Mouse (Mus musculus) liver, adult (tissue): ENCODE measurements around the gene Ncam1.

Source experiments
- GATA4 ChIP-seq: IDR thresholded peaks from 2 replicates; pipeline ENCODE4 v1.6.1; 2014; ENCODE audit warnings: mild to moderate bottlenecking, low read length; ENCODE audit not compliant: insufficient replicate concordance

Gene Ncam1

DNA sequence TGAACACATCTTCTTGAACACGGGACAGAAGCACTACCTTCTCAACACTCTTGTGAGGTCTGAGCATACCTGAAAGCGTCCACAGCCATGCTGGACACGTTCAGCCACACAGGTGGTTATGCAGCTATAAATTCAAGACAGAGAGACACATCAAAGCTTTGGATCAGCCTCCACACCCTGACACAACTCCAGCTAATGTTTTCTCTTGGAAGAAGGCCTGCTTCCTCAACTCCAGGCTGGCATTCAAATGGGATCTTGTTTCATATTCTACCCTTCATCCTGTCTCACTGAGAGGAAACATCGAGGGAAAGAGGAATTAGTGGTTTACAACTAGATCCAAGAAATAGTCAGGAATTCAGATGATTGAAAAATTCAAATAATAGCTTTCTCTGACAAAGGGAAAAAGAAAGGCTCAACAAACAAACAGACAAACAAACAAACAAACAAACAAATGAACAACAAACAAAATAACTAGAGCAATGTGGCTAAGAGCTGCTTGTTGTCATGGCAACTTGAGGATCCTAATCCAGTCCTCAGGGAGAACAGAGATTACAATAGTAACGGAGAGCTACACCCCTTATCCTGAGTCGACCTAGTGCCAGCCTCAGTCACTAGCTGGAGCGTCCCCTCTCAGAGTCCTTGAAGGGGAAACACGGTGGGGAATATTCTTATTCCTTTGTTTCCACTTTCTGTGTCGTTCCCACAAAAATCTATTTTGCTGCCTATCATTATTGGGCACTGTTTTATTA is 175.6 kb downstream of the Ncam1 start:
- no peak for TF ChIP-seq GATA4

DNA sequence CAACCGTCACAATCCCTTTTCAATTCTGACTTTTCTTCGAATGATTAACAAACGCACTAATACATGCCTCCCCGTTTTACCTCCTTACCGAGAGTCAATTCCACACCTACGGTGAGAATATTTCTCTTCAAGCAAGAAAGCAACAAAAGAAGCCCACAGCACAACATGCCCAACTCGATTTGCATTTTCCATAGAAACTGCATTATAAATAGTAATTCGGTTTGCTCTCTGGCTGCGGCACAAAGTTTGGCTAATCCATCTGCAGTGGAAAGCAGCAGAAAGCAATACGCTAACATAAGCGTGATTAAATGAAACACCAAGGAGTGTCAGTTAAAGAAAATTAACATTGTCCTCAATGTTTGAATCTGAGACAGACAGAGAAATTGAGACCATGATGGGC is 177.0 kb downstream of the Ncam1 start:
- no peak for TF ChIP-seq GATA4

DNA sequence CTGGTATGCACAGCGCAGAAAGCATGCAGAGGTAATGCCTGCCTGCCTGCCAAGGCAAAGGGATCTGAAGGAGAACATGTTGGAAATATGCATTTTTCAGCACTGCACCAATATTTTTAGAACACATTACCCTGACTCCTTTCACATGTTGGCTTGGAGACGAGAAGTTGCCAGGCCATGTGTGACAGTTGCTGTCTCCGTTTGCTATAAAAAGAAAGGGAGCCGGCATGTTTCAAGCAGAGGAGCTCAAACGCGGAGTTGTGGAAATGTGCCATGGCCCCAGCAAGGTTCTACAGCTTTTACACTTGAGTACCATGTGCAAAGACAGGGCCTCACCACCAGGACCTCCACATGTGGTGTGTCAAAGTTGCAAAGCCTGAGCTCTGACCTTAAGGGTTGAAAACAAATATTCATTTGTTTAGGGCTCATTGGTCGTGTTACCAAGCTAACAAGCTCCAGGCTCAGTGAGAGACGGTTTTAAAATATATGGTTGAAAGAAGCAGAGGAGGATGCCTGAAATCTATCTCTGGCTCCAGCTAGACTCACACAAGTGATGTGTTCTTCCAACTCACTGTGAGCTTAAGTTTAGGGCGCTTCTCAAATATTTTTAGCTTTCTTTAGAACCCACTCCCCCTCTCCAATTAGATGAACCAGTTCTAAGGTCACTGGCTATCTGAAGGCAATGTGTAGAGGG is 179.9 kb downstream of the Ncam1 start:
- no peak for TF ChIP-seq GATA4

DNA sequence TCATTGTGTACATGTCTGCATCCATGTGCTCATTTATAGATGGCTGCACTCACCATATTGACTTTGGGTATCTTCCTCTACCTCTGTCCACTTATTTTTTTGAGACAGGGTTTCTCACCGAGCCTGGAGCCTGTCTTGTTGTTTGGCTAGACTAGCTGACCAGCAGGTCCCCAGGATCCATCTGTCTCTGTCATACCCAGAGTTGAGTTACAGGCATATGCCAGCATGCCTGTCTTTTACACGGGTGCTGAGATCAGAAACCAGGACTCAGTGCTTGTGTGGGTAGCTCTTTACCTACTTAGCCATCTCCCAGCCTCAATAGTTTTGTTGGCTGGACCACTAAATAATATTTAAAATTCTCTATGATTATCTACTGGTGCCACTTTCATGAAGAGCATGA is 180.5 kb downstream of the Ncam1 start:
- no peak for TF ChIP-seq GATA4

DNA sequence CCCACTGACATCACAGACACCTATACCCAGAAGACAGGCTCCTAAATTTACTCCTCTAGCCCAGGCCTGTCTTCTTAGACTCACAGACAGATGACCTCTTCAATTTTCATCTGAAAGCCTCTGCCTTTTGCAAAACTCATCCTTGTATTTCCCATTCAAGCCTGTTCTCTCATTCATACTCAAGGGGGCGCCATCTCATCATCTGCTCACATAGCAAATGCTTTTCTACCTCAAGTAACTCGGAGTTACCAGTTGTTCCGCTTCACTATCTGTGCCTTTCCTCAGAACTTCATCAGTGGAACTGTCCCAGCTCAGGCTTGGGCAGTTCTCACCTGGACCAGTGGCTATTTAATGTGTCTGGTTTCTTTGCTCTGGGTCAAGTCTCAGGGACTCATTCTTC is 181.5 kb downstream of the Ncam1 start:
- no peak for TF ChIP-seq GATA4

DNA sequence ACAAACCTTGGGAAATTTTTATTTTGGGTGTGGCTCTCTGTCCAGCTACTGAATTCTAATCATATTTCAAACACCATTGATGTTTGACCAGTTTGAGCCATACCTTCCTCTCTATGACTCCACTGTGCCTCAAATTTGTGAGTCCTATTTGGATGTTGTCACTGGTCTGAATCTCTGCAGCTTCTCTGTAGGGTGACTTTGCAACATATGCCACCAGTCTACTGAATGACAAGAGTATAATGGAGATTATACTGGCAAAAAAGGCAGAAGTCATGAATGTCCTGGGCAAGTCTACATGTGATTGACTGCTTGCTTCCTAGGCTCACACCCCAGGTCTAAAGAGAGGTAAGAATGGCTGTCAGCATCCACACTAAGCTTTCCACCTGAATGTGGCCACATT is 186.3 kb downstream of the Ncam1 start:
- TF ChIP-seq GATA4, result no peak

DNA sequence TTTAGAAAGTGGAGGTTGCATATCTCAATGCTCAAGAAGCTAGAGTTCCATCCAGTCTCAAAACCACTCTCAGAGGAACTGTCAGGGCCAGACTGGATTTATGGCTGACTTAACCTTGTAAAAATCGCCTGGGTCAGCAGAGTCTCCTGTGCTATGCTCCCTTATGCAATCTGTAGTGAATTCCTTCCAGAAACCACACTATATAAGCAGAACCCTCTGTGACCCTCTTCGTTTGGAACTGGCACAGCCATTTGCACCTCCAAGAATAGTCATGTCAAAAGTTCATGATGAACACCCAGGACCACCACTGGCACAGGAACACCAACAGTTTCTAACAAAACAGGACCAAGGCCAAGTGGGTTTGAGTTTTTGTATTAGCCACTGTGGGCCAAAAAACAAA is 190.5 kb downstream of the Ncam1 start:
- TF ChIP-seq GATA4, result no peak

DNA sequence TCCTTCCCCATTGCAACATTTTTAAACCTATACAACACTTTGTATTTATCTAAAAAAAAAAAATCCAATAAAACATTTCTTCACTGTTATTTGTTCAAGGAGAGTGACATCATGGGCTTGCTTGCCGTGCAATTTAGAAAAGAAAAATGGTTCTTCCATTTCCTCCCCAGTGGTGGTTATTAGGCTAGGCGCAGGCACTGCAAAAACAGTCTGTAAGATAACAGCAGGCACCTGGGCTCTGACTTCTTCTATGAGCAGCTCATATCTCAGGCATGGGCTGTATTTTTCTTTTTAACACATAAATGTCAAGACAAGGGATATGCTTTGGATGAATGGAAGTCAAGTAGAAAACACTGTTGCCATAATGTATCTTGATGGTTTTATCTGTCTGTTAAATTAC is 192.0 kb downstream of the Ncam1 start:
- no peak for TF ChIP-seq GATA4

DNA sequence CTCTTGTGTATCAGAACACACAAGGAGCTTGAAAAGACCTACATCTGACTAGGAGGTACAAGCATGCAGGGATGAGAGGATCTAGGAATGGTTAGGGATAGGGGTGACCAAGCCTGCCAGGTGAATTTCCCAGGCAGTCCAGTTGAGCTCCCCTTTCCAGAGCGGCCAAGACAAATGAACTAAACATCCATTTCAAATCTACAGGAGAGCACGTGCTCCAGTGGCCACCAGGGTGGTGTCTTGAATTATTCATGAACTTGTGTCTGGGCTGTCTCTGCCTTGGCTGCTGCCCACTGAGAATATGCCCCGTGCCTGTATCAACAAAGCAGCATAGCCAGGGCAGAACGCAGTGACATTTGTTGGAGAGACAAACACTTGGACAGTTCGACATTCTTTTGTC is 192.4 kb downstream of the Ncam1 start:
- TF ChIP-seq GATA4, result no peak

DNA sequence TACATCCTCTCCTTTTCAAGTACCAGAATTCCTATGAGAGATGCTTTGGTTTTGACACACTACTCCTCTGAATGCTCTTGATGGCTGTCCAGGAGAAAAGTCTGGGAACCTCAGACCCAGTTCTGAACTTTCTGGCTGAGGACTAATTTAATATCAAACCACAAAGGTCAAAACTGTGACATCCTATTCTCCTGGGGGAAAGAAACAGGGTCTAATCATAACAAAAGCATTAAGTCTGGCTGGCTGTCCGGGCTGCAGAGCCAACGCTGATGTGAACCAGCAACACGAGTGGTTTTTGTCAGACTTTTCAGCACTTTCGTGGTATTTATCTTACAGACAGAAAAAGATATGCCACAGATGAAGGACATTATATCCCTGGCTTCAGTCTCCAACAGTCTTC is 192.9 kb downstream of the Ncam1 start:
- TF ChIP-seq GATA4, result no peak

DNA sequence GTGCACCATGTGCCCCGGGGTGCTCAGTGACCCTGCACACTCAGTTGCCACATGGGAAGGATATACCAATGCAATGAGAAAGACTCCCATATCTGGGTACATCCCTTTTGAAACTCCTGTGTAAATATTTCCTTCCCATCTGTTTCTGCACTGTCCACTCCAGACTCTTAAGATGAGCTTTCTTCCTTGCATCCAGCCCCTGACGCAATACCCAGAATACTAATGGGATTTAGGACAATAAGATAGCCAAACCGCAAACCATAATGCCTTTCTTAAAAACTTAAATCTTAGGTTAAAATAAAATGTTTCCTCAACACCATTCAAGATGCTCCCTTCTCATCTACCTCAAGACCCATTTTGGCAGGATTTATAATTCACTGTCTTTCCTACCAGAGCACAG is 193.4 kb downstream of the Ncam1 start:
- TF ChIP-seq GATA4, result no peak

DNA sequence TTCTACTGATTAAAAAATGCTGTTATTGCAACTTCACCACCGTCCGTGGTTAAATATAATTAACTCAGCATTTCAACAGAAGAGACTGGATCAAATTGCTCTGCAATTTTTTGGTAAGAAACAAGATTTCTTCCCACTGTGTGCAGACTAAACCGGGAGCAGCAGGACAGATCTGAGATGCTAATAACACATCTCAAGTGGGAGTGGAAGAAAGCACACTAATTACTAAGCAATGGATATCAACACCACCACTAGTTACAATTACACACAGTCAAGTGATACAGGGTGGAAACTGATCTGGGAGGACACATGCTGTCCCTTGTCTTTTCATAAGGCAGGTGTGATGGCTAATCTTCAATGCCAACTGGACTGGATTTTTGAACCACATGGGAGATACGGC is 197.5 kb downstream of the Ncam1 start:
- TF ChIP-seq GATA4, result no peak

DNA sequence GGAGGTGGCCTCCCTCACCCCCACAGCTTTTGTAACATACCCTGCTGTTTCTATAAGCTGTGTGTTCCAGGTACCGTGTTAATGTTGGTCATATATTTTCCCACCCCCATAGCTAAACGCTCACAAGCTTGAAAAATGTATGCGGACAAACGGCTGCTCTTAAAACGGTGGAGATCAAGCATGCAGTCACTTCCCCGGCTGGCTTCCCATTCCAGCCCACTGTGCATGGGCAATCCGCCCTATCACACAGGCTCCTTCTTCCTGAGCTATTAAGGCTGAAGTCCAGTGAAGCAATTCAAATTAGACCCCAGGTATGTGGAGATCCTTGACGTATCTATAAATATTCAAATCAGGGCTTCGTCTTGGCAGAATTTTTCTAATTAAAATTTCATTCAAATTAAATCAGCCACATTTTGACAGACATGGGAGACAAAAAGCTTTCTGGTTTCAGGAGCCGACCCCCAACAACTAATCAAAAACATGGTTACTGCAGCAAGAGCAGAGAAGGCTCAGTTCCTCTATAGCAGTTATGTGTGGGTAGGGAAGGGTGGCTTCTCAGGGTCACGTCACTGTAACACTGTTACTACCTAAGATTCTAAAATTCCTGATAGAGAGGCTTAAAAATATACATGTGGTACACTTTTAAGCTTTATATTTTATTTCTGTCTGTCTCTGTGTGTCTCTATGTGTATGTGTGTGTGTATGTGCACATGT is 202.9 kb downstream of the Ncam1 start:
- TF ChIP-seq GATA4, result no peak

DNA sequence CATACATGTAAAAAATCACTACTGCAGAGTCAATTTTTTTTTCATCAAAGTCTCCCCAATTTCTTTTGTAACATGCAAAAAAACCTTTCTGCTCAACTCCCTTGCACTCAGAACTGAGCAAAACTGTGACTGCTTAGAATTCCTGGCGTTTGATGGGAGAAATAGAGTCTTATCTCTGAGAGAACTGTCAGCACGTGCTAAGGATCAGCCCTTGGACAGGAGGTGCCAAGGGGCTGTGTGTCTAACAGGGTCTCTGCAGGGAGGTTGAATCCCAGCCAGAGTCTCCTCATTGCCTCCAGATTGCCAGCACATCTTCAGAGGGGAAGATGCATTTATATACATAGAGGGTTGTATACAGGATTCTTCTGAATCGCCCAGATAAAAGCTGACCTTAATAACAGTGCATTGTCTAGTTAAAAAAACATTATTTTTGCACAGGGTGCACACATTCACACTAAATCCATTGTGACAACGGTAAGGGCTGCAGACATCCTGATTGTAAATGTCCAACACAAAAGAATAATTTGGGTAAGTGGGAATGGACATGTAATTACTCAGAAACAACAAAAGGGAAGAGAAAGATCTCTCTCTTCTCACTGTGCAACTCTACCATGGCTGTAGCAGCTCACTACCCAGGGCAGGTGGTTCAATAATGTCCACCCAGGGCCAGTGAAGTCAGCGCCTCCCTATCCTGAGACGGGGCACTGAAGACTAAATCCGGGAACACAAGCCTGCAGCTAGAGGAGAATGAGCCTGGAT is 203.7 kb downstream of the Ncam1 start:
- TF ChIP-seq GATA4, result no peak

DNA sequence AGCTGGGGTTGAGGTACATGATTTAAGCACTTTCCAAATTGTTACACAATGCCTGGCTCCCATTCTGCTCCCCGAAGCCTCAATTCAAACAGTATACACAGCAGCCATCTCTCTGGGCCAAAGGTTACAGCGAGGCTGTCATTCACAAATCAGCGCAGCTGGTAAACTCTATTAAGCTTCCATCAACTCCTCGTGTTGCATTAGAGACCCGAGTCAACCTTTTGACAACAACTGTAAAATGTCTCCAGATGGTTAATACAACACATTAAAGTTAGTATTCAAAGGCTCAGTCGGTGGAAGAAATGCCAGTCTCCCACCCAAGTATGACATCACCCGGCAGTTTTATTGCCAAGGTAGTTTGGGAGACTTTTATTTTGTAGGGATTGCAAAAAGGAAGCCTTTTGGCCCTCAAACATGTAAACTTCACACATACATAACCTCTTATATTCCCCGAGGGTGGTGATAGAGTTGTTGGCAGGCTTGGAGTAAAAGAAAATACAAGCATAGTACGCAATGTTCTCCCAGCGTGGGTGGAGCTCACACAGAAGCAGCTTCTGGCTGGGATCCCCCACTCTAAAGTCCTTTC is 204.7 kb downstream of the Ncam1 start:
- no peak for TF ChIP-seq GATA4
